Mouse (Mus musculus): ENCODE measurements around the gene Ccdc9.
A peak's percentile ranks its signal among the peaks of the same experiment; 100 is the strongest.

DNA sequence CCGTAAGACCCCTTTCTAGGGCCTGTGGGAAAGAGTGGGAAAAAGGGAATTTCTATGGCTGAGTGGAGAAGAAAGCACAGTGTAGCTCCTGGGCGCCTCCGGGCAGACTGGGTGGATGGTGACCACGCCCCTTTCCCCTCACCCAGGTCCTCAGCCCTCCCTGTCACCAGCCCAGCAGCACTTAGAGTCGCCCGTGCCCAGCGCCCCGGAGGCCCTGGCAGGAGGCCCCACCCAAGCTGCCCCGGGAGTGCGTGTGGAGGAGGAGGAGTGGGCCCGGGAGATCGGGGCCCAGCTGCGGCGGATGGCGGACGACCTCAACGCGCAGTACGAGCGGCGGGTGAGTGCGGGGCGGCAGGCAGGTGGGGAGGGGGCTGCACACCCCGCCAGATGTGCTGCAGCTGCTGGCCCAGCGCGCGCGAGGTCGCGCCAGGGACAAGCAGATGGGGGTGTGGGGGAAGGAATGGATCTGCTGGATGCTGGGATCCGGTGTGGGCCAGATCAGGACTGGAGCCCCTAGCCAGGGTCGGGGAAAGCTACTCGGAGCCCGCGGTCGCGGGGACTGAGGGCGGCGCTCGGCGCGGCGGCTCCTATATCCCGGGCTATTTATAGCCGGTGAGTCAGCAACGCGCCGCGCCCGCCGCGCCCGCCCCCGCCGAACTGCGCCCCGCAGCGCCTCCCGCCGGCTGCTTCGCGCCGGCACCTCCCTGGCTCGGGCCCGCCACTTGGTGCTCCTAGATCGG is 27.1 kb upstream of the Ccdc9 start:
- TF ChIP-seq POLR2A (IDR thresholded peaks at IDR 0.05; ENCODE audit: low read depth, low read length) (peak; percentile 94), CTCF (IDR thresholded peaks at IDR 0.05; ENCODE audit: borderline replicate concordance, insufficient read depth, low read length) (no peak)
